Mouse (Mus musculus): ENCODE data around the gene Ryr2. TPM values are rescaled to one million over a fixed set of nuclear protein-coding genes. Genes with fewer than 3 reads are reported as not detected.

The Ryr2 gene
- polyA plus RNA-seq, 2 experiments from 2014 or later, result 0.34 to 0.78 TPM

- ATAC-seq, result no peak
These were observed 173.4 kb downstream of the Ryr2 start for GRCm38 (mm10) chr13:11933334-11933733.

GRCm38 (mm10) chr13:11928709-11929108 is 178.0 kb downstream of the Ryr2 start:
- no peak for ATAC-seq

GRCm38 (mm10) chr13:11927727-11928126 is 179.0 kb downstream of the Ryr2 start:
- no peak for ATAC-seq

- ATAC-seq, result no peak
These were observed 179.8 kb downstream of the Ryr2 start for GRCm38 (mm10) chr13:11926720-11927500.

- no peak for ATAC-seq
These were observed 180.5 kb downstream of the Ryr2 start for GRCm38 (mm10) chr13:11926215-11926614.

- ATAC-seq, result no peak
These were observed 182.0 kb downstream of the Ryr2 start for GRCm38 (mm10) chr13:11924732-11925131.

- no peak for ATAC-seq
These were observed 186.2 kb downstream of the Ryr2 start for GRCm38 (mm10) chr13:11920495-11920894.

- no peak for ATAC-seq
These were observed 187.3 kb downstream of the Ryr2 start for GRCm38 (mm10) chr13:11919448-11919847.

- ATAC-seq, result no peak
These were observed 191.1 kb downstream of the Ryr2 start for GRCm38 (mm10) chr13:11915619-11916018.

GRCm38 (mm10) chr13:11914682-11915081 is 192.1 kb downstream of the Ryr2 start:
- ATAC-seq, result no peak

- no peak for ATAC-seq
These were observed 194.5 kb downstream of the Ryr2 start for GRCm38 (mm10) chr13:11912208-11912607.

GRCm38 (mm10) chr13:11908123-11908522 is 198.6 kb downstream of the Ryr2 start:
- ATAC-seq, result no peak

- ATAC-seq, result no peak
These were observed 201.6 kb downstream of the Ryr2 start for GRCm38 (mm10) chr13:11905126-11905525.

GRCm38 (mm10) chr13:11903272-11903671 is 203.5 kb downstream of the Ryr2 start:
- ATAC-seq, result no peak

GRCm38 (mm10) chr13:11902856-11903255 is 203.9 kb downstream of the Ryr2 start:
- no peak for ATAC-seq

- no peak for ATAC-seq
These were observed 206.1 kb downstream of the Ryr2 start for GRCm38 (mm10) chr13:11900631-11901030.

- no peak for ATAC-seq
These were observed 211.1 kb downstream of the Ryr2 start for GRCm38 (mm10) chr13:11895631-11896030.

GRCm38 (mm10) chr13:11891739-11892138 is 215.0 kb downstream of the Ryr2 start:
- ATAC-seq, result no peak

GRCm38 (mm10) chr13:11891115-11891514 is 215.6 kb downstream of the Ryr2 start:
- no peak for ATAC-seq

GRCm38 (mm10) chr13:11884175-11884574 is 222.6 kb downstream of the Ryr2 start:
- ATAC-seq, result no peak

GRCm38 (mm10) chr13:11882359-11882758 is 224.4 kb downstream of the Ryr2 start:
- no peak for ATAC-seq

- no peak for ATAC-seq
These were observed 226.1 kb downstream of the Ryr2 start for GRCm38 (mm10) chr13:11880503-11881227.

- ATAC-seq, result no peak
These were observed 227.7 kb downstream of the Ryr2 start for GRCm38 (mm10) chr13:11879037-11879436.

GRCm38 (mm10) chr13:11874852-11875251 is 231.9 kb downstream of the Ryr2 start:
- ATAC-seq, result no peak

All from CD4-positive, CD25-positive, alpha-beta regulatory T cell, adult 4 months (primary cell).